Mouse (Mus musculus): ENCODE measurements around the gene Zfp821. TPM values are rescaled to one million over a fixed set of nuclear protein-coding genes. Genes with fewer than 3 reads are reported as not detected.

Zfp821 gene
- total and polyA plus RNA-seq, 3 experiments = 3.4 to 5.2 (median 5.1) TPM

GRCm38 (mm10) chr8:109712521-109712920 is 7.2 kb downstream of the Zfp821 start:
- TF ChIP-seq SMC3 (IDR thresholded peaks at IDR 0.05; ENCODE audit: low read depth, low read length) (no peak), EP300 (IDR thresholded peaks at IDR 0.05; ENCODE audit: low read length) (no peak), TCF12 (IDR thresholded peaks at IDR 0.05; ENCODE audit: low read depth, low read length) (no peak), PAX5 (IDR thresholded peaks at IDR 0.05; ENCODE audit: low read length) (no peak), MAX (IDR thresholded peaks at IDR 0.05; ENCODE audit: low read length) (no peak), ZNF384 (IDR thresholded peaks at IDR 0.05; ENCODE audit: low read depth, low read length) (no peak), MAFK (IDR thresholded peaks at IDR 0.05; ENCODE audit: insufficient replicate concordance, low read length) (no peak), POLR2AphosphoS2 (IDR thresholded peaks at IDR 0.05; ENCODE audit: low read depth, low read length) (no peak), KAT2A (IDR thresholded peaks at IDR 0.05; ENCODE audit: insufficient replicate concordance, low read length) (no peak), CTCF (conservative IDR thresholded peaks at IDR 0.05 in 1 of 2, IDR thresholded peaks at IDR 0.05 in 1 of 2; ENCODE audit: low read depth in 2 of 2, low read length in 2 of 2) (no peak), ZC3H11A (IDR thresholded peaks at IDR 0.05; ENCODE audit: low read depth, low read length) (no peak)
- Histone ChIP-seq H3K36me3 (replicated peaks in 1 of 2; ENCODE audit: control insufficient read depth in 1 of 2, insufficient read depth in 1 of 2, low read length in 1 of 2) (peaks cover 11 to 61% of the 10 kb centered on the region in 2 experiments), H3K4me1 (ENCODE audit: control insufficient read depth in 1 of 2, insufficient read depth in 2 of 2) (no peaks in the 10 kb centered on the region), H3K4me3 (replicated peaks in 1 of 3; ENCODE audit: low read depth in 2 of 3, low read length in 2 of 3, poor library complexity in 1 of 3) (no peak overlapping the region), H3K9me3 (replicated peaks; ENCODE audit: low read length) (no peaks in the 10 kb centered on the region), H3K27ac (ENCODE audit: insufficient read depth, low read depth) (no peak overlapping the region), H3K27me3 (replicated peaks) (no peaks in the 10 kb centered on the region), H3K79me2 (replicated peaks; ENCODE audit: control insufficient read depth, extremely low read depth, insufficient read depth, poor library complexity, severe bottlenecking) (no peaks in the 10 kb centered on the region), H3K4me2 (ENCODE audit: insufficient read depth, low read depth, poor library complexity, severe bottlenecking) (no peak overlapping the region), H3K9ac (ENCODE audit: insufficient read depth, low read depth) (no peak overlapping the region)
- in situ Hi-C loops (cut with MboI; ENCODE audit: low pct_ligation_motif_present, low pct_unique_long_range_greater_than_20kb, low sequenced_read_pairs) = no loop called here
- dilution Hi-C loops (cut with MboI; ENCODE audit: extremely low pct_ligation_motif_present, extremely low pct_unique_long_range_greater_than_20kb, low sequenced_read_pairs) = no loop called here
- DNase-seq (ENCODE audit: extremely low read depth) = no peak

- H3K27ac ChIP-seq (ENCODE audit: insufficient read depth, low read depth) = no peak overlapping the region
- no peak for DNase-seq (ENCODE audit: extremely low read depth)
- TF ChIP-seq JUN (IDR thresholded peaks at IDR 0.05; ENCODE audit: insufficient read depth, low read depth, low read length) (no peak), ZKSCAN1 (IDR thresholded peaks at IDR 0.05; ENCODE audit: borderline replicate concordance, low read depth, low read length) (no peak), RAD21 (IDR thresholded peaks at IDR 0.05; ENCODE audit: low read depth, low read length) (no peak), JUND (conservative IDR thresholded peaks at IDR 0.05; ENCODE audit: low read depth, low read length) (no peak), TCF12 (IDR thresholded peaks at IDR 0.05; ENCODE audit: low read depth, low read length) (no peak), ZNF384 (IDR thresholded peaks at IDR 0.05; ENCODE audit: low read depth, low read length) (no peak), ZMIZ1 (IDR thresholded peaks at IDR 0.05; ENCODE audit: low read depth, low read length) (no peak), EP300 (IDR thresholded peaks at IDR 0.05; ENCODE audit: low read length) (no peak), UBTF (IDR thresholded peaks at IDR 0.05; ENCODE audit: low read depth, low read length) (no peak), MAX (IDR thresholded peaks at IDR 0.05; ENCODE audit: low read length) (no peak), POLR2AphosphoS2 (IDR thresholded peaks at IDR 0.05; ENCODE audit: low read depth, low read length) (no peak), CHD2 (IDR thresholded peaks at IDR 0.05; ENCODE audit: low read length) (no peak), KAT2A (IDR thresholded peaks at IDR 0.05; ENCODE audit: insufficient replicate concordance, low read length) (no peak), MEF2A (IDR thresholded peaks at IDR 0.05; ENCODE audit: borderline replicate concordance, low read depth, low read length) (no peak), ELF1 (IDR thresholded peaks at IDR 0.05; ENCODE audit: low read depth, low read length) (no peak), TBP (conservative IDR thresholded peaks at IDR 0.05; ENCODE audit: low read depth, low read length) (no peak), MXI1 (IDR thresholded peaks at IDR 0.05; ENCODE audit: low read depth, low read length) (no peak), USF1 (IDR thresholded peaks at IDR 0.05; ENCODE audit: low read depth, low read length) (no peak), ZC3H11A (IDR thresholded peaks at IDR 0.05; ENCODE audit: low read depth, low read length) (no peak), SIN3A (IDR thresholded peaks at IDR 0.05; ENCODE audit: low read length) (no peak)
- H3K9ac ChIP-seq (ENCODE audit: insufficient read depth, low read depth) = no peak overlapping the region
- dilution Hi-C loops (cut with MboI; ENCODE audit: extremely low pct_ligation_motif_present, extremely low pct_unique_long_range_greater_than_20kb, low sequenced_read_pairs) = no loop called here
- no peak overlapping the region for H3K4me3 ChIP-seq (replicated peaks in 1 of 3; ENCODE audit: low read depth in 2 of 3, low read length in 2 of 3, poor library complexity in 1 of 3)
- no peaks in the 10 kb centered on the region for H3K4me1 ChIP-seq (ENCODE audit: control insufficient read depth in 1 of 2, insufficient read depth in 2 of 2)
- in situ Hi-C loops (cut with MboI; ENCODE audit: low pct_ligation_motif_present, low pct_unique_long_range_greater_than_20kb, low sequenced_read_pairs) = no loop called here
- H3K9me3 ChIP-seq (replicated peaks; ENCODE audit: low read length) = no peaks in the 10 kb centered on the region
- no peaks in the 10 kb centered on the region for H3K27me3 ChIP-seq (replicated peaks)
- no peaks in the 10 kb centered on the region for H3K79me2 ChIP-seq (replicated peaks; ENCODE audit: control insufficient read depth, extremely low read depth, insufficient read depth, poor library complexity, severe bottlenecking)
- H3K36me3 ChIP-seq (replicated peaks in 1 of 2; ENCODE audit: control insufficient read depth in 1 of 2, insufficient read depth in 1 of 2, low read length in 1 of 2) = peaks cover 19 to 58% of the 10 kb centered on the region in 2 experiments
- H3K4me2 ChIP-seq (ENCODE audit: insufficient read depth, low read depth, poor library complexity, severe bottlenecking) = no peak overlapping the region
Observed at GRCm38 (mm10) chr8:109714961-109715360, 9.6 kb downstream of the Zfp821 start.

Measured in CH12.LX (cell line).